Mouse (Mus musculus) naive thymus-derived CD4-positive, alpha-beta T cell, adult 2 months (primary cell): ENCODE results near the gene Map3k14.
"Not testable (repeated sequence)": the region's sequence is repeated elsewhere in the genome, so short reads cannot be mapped to it uniquely, and the experiment has no call there.

Experiments
- DNase-seq: peaks from one replicate; pipeline ENCODE4 v3.0.0-alpha.2; 2011; ENCODE audit warnings: low read depth

The Map3k14 gene

DNA sequence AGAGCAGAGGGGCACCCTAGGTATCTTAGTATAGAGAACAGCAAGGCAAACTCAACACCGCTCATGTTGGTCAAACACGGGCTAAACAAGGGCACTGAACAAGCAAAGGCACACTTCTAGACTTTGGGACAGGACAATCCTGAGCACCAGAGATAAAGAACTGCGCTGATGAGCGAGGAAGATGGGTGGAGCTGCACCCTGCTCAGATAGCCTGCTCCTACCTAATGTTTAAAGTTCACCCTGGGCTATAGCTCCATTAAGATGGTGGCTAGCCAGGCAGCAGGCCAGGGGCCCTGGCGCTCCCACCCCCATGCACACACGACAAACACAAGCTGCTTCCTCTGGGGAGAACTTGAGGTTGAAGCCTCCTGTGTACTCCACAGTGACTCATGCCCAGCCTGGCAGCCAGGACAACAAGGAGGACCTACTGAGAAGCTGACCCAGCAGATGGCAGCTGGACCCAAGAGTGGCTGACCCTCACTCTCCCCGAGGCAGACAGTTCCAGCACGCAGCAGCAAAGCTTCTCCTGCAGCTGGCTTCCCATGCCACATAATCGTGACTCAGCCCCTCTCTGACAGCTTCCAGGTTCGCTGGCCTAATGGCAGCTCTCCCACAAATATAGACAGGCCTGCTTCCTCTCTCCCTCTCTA is 21.1 kb downstream of the Map3k14 start:
- DNase-seq = no peak

DNA sequence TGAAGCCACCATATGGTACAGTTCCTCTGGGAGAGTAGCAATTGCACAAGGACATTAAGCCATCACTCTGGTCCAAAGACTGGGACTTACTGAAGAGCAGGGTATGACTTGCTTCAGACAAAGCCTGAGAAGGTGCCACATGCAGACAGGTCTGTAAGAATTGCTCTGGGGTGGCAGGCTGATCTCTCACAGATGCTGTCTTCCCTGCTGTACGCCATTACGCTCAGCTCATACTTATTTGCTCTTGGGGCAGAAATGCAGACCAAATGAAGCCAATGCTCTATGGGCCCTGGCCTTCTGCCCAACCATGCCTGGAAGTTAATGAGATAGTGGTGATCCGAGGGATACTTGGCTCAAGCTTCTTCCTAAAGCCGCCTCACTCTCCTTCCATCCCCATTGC is 22.4 kb downstream of the Map3k14 start:
- no peak for DNase-seq

DNA sequence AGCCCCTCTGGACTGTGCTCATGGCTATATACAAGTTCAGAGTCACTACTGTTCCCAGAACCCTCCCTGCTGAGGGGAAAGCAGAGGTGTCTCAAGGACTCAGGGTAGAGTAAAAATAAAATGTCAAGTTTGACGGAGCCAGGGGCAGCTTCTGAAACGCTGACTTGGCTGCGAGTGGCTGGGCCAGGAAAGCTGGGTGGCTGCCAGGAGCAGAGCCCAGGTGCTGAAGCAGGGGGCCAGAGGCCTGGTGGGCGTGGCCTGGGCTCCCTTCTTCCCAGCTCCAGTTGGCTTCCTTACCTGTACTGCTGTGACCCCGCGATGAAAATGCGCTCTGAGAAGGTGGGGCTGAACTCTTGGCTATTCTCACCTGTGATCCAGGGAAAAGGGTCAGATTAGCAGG is 26.5 kb downstream of the Map3k14 start:
- no peak for DNase-seq

DNA sequence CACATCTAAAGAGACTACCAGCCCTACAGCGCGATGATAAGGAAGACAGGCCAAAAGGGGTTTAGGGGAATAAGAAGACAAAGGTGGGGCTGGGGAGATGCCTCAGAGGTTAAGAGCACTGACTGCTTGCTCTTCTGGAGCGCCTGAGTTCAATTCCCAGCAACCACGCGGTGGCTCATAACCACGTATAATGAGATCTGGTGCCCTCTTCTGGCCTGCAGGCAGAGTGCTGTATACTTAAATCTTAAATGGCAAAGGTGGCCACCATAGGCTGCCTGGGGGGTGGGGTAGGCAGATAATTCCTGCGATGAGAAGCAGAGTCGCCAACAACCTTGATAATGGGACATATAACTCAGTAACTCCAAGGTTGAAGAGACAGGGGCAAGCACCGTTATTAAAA is 29.5 kb downstream of the Map3k14 start:
- DNase-seq = no peak

DNA sequence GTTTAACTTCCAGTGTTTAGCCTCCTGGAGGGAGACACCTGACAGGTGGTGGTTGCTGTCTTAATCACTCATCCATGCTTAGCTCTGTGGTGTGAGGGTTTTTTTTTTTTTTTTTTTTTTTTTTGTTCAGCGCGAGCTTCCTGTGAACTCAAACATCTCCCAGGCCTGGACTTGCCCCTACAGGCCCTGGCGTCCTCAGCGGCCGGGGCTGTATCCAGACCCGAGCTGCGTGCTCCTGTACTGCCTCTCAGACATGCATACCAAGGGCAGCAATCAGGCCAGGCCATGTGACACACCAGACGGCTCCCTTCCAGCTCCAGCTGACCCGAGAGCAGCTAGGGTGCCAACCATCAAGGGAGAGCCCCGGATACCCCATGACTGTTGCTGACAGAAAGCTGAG is 30.4 kb downstream of the Map3k14 start:
- DNase-seq = no peak

DNA sequence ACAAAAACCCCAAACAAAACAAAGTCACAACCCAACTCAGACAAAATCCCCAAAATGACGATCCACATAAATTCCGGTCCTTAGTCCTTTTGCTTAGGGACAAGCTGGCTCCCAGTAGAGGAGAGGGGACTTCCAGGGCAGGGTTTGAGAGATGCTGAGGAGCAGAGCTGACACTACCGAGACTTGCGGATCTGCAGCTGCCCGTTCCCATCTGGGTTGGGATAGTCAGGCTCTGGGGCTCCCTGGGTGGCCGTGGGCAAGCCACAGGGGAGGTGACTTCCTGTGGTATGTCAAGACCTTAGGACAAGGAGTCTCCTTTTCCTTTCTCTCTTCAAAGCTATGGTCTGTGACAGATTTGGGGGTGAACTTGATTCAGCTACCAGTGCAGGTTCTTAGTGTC is 30.8 kb downstream of the Map3k14 start:
- no peak for DNase-seq

DNA sequence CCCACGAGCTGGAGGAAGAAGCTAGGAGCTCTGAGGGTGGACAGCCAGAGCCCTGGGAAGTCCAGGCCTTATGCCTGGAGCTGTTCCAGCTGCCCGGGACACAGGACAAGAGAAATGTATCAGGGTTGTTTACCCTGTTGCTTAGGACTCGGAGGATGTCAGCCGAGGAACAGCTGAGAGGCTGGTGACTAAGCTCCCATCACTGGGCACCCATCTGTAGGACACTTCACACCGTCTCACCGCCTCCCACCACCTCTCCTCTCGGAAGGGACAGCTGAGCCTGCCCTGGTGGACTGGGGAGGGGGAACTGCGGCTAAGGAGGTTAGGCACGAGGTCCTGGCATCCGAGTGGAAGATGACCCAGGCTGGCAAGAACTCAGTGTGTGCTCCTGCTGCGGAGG is 31.6 kb downstream of the Map3k14 start:
- no peak for DNase-seq

DNA sequence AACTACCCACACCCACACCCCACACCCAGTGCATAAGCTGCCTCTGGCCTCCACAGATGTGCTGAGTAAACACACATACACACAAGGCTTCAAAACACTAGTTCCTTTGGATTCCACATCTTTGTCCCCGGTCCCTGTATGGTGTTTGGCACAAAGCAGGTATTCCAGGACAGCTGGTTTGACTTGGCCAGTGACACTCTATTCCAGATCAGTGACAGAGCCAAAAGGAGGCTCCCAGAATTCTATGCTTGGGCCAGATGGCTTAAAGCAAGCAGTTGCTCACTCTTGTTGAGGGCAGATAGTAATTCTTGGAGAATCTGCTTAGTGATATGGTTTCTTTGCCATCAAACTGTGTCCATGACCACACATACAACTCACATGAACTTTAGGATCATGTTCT is 32.8 kb downstream of the Map3k14 start:
- no peak for DNase-seq

DNA sequence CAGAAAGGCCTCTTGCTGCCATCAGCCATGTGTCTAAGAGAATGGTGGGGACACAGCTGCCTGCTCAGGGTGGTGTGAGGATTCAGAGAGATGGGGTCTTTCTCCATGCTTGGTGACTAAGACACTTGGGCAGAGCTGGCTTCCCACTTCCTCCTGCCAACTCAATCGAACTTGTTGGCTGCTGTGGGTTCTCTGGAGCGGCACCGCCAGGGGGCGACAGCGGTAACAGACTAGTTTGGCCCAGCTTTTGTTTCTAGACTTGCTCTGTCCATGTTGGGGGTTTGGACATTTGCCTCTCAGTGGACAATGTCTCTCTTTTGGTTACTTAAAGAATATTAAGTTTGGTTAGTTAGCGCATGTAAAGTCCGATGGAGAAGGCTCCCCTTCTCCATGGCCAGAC is 34.3 kb downstream of the Map3k14 start:
- peak; percentile 86 for DNase-seq

DNA sequence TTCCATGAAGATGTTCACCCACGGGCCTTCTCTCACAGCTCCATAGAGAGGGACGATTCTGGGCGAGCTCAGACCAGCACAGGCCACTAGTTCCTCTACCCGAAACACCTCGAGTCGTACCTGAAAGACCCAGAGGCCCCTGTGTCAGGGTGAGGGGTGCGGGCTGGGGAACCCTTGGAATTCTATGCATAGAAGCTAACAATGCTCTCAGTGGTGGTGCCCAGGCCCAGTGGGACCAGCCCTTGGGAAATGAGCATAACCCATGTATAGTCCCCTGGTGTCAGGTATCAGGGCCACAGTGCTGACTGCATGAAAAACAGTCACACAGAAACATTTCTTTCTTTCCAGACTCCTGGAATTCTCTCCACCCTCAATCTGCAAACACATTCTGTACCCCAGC is 35.9 kb downstream of the Map3k14 start:
- no peak for DNase-seq

DNA sequence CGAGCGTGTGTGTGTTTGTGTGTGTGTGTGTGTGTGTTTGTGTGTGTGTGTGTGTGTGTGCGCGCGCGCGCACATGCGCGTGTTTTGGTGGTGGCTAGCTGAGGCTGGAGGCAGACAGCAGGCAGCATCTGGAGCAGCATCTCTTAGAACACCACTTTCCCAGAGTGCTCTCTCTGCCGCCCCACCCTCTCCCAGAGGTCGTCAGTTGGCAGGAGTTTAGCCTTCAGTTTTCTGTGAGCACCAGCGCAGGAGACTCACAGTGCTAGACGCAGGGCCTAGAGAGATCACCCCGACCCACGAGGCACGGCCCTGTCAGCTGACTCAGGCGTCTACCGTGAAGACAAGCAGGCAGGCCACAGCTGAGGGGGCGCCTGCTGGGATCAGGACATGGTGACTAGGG is 36.6 kb downstream of the Map3k14 start:
- DNase-seq = no peak

DNA sequence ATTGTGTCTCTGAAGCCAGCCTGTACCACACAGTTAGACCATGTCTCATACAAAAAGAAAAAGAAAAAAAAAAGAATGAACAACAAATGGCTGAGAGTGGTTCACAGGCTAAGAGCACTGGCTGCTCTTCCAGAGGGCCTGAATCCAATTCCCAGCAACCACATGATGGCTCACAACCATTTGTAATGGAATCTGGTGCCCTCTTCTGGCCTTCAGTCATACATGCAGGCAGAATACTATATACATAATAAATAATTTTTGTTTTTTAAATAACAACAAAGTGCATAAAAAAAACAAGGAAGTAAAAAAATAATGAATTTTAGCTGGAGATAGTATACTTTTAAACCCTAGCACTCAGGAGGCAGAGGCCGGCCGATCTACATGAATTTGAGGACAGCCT is 37.7 kb downstream of the Map3k14 start:
- DNase-seq = no peak

DNA sequence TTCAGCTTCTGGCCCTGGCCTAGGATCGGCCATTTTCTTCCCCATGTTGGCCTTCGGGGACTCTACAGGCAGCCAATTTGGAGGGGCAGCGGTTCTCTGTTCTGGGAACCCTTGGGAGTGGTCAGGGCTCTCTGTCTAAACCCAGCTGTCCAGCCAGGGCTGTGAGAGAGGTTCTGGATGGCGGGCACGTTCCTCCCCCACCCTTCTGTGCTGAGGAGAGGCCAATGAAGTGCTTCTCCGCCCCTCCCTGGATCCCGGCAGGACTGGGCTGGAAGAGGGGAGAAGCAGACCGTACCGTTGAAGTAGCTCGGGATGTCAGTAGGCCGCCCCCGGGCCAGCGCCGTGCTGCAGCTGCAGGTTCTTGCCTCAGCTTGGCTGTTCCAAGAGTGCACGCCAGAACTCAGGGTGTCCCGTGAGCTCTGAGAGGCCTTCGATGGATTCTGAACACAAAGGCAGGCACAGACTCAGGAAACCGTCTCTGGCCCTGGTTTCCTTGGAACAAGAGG is 43.3 kb downstream of the Map3k14 start:
- DNase-seq = no peak

DNA sequence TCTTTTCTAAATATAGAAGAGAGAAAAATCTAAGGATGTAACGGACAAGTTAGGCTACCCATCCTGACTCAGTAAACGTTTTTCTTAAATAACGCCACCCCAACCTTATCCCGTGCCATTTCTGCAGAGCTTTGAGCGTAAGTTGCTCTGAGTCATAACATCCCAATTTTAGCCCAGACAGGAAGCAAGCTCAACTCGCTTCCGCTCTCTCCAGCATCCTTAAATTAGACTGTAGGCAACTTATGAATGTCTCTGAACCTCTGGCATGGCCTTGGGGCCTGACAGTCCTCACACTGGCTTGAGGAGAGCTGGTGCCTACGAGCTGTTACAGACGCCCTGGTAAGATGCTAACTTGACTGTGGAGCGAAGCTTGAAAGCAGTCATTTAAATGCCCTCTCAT is 43.8 kb downstream of the Map3k14 start:
- DNase-seq = no peak

DNA sequence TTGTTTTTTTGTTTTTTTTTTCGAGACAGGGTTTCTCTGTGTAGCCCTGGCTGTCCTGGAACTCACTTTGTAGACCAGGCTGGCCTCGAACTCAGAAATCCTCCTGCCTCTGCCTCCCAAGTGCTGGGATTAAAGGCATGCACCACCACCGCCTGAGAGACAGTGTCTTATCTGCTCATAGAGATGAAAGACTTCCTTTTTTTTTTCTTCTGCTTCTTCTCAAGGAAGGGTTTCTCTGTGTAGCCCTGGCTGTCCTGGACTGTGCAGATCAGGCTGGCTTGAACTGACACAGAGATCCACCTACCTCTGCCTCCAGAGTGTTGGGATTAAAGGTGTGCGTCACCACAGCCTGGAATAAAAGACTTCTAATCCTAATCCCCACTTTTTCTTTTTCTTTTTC is 44.6 kb downstream of the Map3k14 start:
- not testable (repeated sequence) for DNase-seq

DNA sequence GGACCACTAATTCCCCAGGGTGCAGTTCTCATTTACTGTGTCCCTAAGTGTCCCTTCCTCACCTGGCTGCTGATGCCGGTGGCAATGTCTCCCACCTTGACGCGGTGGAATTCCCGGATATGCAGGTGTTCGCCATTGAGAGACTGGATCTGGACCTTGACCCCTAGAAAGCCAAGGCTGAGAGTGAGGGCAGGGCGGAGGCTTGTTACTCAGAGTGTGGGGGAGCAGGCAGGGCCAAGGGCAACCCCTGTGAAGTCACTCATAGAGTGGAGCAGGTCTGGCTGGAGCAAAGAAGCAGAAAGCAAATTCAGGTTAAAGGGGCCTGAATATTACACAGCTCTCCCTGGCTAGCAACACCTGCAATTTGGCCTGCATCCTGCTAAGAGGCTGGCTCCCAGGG is 45.8 kb downstream of the Map3k14 start:
- no peak for DNase-seq

DNA sequence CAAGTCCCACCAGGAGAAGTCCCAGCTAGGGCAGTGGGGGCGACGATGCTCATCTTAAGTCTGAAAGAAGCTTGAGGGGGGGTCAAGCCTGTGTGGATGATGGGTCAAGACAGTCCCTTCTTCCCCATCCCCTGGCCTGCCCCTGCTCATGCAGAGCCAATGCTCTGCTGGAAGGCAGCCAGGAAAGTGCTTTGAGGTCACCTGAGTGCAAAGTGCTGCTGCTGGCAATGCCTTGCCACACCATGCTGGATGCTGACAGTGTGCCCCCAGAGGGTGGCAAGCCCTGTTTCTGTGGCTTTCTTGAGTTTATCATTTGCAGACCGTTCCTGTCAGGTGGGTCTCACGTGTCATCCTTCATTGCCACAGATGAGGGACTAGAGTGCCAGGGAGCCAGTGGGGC is 47.3 kb downstream of the Map3k14 start:
- DNase-seq = no peak

DNA sequence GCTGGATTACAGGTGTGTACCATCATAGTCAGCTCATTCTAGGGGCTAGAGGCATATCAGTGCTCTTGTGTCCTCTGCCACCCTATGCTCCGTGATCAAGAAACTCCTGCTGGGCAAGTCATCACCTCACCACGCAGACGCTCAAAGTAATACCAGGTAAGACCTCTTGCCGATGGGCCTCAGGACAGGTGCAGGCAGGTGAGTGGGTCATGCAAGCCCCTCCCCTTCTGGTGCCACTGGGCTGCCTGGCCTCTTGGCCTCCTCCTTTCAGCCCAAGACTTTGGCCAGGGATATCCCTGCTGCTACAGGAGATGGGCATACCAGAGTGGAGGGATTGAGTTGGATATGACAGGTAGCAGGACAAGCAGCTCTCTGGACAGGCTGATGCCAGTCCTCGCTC is 48.0 kb downstream of the Map3k14 start:
- no peak for DNase-seq

DNA sequence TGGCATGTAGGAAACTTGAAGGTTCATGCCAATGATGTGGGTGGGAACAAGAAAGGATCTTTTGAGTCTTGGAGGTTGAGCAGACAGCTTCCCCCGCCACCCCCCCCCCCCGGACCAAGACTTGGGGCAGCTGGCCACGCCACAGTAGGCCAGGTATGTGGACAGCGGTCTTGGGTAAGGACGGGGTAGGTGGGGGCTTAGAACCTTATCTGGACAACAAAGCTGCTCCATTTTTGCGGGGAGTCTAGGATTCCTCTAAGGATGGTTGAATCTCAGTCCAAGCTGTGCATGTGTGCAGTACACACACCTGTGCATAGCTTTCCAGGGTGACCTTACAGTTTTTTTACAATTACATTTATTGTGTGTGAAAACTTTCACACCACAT is 48.8 kb downstream of the Map3k14 start:
- DNase-seq = no peak

DNA sequence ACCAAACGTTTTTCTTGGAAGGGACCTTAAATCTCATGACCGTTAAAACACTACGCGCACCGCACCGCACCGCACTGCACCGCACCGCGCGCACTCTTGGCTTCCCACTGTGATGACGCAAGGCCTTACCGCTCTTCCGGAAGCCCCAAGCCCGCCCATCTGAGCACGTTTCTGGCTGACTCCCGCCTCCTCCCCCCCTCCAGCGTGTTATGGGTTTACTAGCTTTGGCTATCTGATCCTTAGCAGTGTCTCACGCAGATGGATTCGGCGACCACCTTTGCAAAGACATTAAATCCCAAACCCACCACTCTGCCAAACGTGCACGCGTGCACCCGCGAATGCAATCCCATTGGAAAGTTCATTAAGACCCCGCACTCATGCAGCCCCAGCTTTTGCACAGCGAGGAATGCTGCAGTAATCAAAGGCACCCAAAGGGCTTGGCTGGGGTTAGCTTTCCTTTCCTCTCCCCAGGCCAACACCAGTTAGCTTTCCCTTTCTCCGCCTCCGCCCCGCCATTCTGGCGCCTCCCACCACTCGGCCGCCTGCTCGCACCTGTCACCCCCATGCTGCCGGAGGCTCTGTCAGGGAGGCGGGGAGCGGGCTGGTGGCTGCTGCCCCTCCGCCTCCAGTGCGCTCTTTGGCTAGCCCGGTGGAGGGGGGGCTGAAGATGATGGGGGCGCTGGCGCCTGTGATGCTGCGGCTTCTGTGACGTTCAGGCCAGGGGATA is 49.3 kb downstream of the Map3k14 start, which contains the start of gene Spata32:
Spata32 (minus strand) TSS at position 643 of the 727 bp plus-strand sequence.
- DNase-seq = peak; percentile 88

DNA sequence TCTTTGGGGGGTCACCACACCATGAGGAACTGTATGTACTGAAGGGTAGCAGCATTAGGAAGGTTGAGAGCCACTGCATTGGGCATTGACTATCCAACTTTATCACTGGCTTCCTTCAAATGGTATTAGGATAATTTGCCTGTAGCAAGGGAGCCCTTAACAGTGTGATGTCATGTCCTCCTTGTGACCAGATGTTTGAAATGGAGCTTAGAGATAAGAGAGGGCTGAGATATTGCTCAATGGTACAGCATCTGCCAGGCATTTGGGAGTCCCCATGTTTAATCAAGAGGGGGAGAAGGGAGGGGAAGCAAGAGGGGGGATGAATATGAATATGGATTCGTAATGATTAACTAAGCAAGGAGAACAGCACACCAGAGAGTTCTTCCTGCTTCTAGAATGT is 51.9 kb downstream of the Map3k14 start:
- no peak for DNase-seq

DNA sequence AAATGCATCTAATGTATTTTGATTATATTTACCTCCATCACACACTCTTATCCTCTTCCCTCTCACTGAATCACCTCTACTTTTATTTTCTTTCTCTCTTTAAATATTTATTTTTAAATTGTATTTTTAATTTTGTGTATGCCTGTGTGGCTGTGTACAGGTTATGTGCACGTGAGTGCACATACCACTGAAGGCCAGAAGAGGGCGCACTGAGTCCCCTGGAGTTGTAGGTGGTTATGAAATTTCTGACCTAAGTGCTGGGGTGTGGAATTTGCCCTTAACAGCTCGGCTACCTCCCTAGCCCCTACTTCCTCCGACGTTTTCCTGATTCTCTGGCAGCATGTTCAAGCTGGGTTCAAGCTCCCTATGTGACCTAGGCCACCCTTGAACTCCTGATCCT is 53.6 kb downstream of the Map3k14 start:
- DNase-seq = peak; percentile 40

DNA sequence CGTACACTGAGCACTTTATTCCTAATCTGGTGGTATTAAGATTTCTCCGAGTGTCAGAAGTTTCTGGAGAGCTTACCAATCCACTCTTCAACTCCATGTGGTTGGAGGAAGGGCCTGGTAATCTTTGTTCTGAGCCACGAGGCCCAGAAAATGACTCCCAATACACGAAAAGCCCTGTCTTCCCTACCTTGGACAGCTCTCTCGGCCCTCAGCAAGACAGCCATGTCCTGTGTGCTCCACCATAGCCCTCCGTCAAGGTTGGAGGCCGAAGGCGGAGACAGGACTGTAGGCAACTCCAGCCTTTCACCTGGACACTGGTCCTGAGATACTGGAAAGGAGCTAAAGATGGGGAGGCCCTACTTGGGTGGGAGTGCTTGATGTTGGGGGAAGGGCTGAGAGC is 57.0 kb downstream of the Map3k14 start:
- DNase-seq = no peak

DNA sequence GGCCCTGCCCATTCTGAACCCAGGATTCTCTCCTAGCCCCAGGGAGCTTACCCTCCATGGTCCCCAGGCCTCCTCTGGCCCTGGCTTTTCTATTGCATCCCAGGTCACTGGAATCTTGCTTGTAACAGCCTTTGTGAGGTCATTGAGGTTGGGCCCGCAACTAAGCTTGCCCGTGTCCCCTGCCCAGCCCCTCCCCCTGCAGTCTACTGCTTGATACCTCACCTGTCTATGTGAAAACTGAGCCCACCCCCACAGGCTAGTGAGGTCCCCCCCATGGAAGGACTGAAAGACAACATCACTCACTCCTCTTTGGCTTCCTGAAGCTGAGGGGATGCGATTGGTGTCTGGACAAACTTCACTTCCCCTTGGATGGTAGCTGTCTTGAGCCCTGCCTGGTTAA is 58.8 kb downstream of the Map3k14 start, which contains the start of gene 1700023F06Rik:
1700023F06Rik (minus strand) TSS at position 101 of the 400 bp plus-strand sequence.
- no peak for DNase-seq
